Mouse (Mus musculus) liver, adult 2 months (tissue): ENCODE data around the gene Myh3. TPM values are rescaled to one million over a fixed set of nuclear protein-coding genes. Genes with fewer than 3 reads are reported as not detected.

Source experiments
- DNase-seq: peaks from one replicate; pipeline ENCODE4 v3.0.0-alpha.2; 2011; ENCODE audit warnings: low read depth, low spot score; ENCODE audit errors: extremely low read depth
- H3K27ac ChIP-seq: fragments of 200-500 bp; replicated peaks from 2 replicates; pipeline ENCODE4 v1.5.1; 2012; ENCODE audit warnings: low read depth, mild to moderate bottlenecking, control low read depth, inconsistent platforms, low read length; ENCODE audit not compliant: insufficient read depth
- H3K27me3 ChIP-seq: fragments of 200-500 bp; 2 replicates; pipeline ENCODE4 v1.6.1; 2012; ENCODE audit warnings: mild to moderate bottlenecking, moderate library complexity, low read length, inconsistent platforms; ENCODE audit not compliant: control insufficient read depth, insufficient read depth
- H3K36me3 ChIP-seq: fragments of 200-500 bp; 2 replicates; pipeline ENCODE4 v1.6.1; 2012; ENCODE audit warnings: low read length, inconsistent platforms; ENCODE audit not compliant: control insufficient read depth, insufficient read depth
- H3K4me1 ChIP-seq: fragments of 200-500 bp; 2 replicates; pipeline ENCODE4 v1.6.1; 2011; ENCODE audit warnings: low read length; ENCODE audit not compliant: control insufficient read depth, insufficient read depth
- H3K4me3 ChIP-seq: fragments of 200-500 bp; 2 replicates; pipeline ENCODE4 v1.5.1; 2011; ENCODE audit warnings: low read depth, mild to moderate bottlenecking, control low read depth, low read length, moderate library complexity; ENCODE audit not compliant: insufficient read depth
- H3K79me2 ChIP-seq: fragments of 200-500 bp; 2 replicates; pipeline ENCODE4 v1.6.1; 2012; ENCODE audit warnings: inconsistent platforms, mild to moderate bottlenecking, low read length, moderate library complexity; ENCODE audit not compliant: control insufficient read depth, insufficient read depth
- H3K9ac ChIP-seq: fragments of 200-500 bp; 2 replicates; pipeline ENCODE4 v1.6.1; 2012; ENCODE audit warnings: low read depth, mild to moderate bottlenecking, control low read depth, inconsistent platforms, low read length
- CTCF ChIP-seq: fragments of 200-500 bp; IDR thresholded peaks from 2 replicates; pipeline ENCODE4 v1.5.1; 2011; ENCODE audit warnings: low read depth, low read length, control low read depth
- POLR2A ChIP-seq: fragments of 200-500 bp; IDR thresholded peaks from 2 replicates; pipeline ENCODE4 v1.6.1; 2011; ENCODE audit warnings: low read length, control low read depth; ENCODE audit not compliant: insufficient read depth; ENCODE audit errors: extremely low read depth
- WGBS: fragments of 180-500 bp; shearing (Covaris S2); methylation state at CpG from one replicate; pipeline ENCODE4 v1.1.7; 2018; 5-methylcytosine and 5-hydroxymethylcytosine counted together
- polyA plus RNA-seq: library from polyadenylated mRNA; depleted of rRNA; stranded (reverse); fragments of >200 nt; gene quantifications from 2 replicates; pipeline ENCODE4 v1.2.3, GENCODE M21; 2012; rRNA removed
- total RNA-seq: library from RNA; depleted of rRNA; stranded (reverse); fragments of >200 nt; gene quantifications from 2 replicates; pipeline ENCODE4 v1.2.3, GENCODE M21; 2014; rRNA removed

Myh3 gene
- total and polyA plus RNA-seq, 2 experiments = not detected

GRCm38 (mm10) chr11:67146409-67147282, 68.5 kb downstream of the Myh3 start:
- Histone ChIP-seq H3K9ac (no peak overlapping the region), H3K4me3 (no peak overlapping the region), H3K4me1 (no peaks in the 10 kb centered on the region), H3K27ac (no peak overlapping the region), H3K27me3 (no peaks in the 10 kb centered on the region), H3K36me3 (no peaks in the 10 kb centered on the region), H3K79me2 (no peaks in the 10 kb centered on the region)
- DNase-seq = no peak
- TF ChIP-seq CTCF (no peak), POLR2A (no peak)
- 90% methylated on average over 4 of the region's 4 CpGs for WGBS

GRCm38 (mm10) chr11:67147283-67147921, 69.3 kb downstream of the Myh3 start:
- H3K36me3 ChIP-seq = no peaks in the 10 kb centered on the region
- no peak overlapping the region for H3K4me3 ChIP-seq
- no peak overlapping the region for H3K9ac ChIP-seq
- no peaks in the 10 kb centered on the region for H3K79me2 ChIP-seq
- TF ChIP-seq CTCF (no peak), POLR2A (no peak)
- H3K27me3 ChIP-seq = no peaks in the 10 kb centered on the region
- H3K4me1 ChIP-seq = no peaks in the 10 kb centered on the region
- H3K27ac ChIP-seq = no peak overlapping the region
- WGBS = 86% methylated on average over 12 of the region's 12 CpGs
- no peak for DNase-seq

GRCm38 (mm10) chr11:67148286-67149012, 70.3 kb downstream of the Myh3 start:
- TF ChIP-seq POLR2A (no peak), CTCF (no peak)
- Histone ChIP-seq H3K27me3 (no peaks in the 10 kb centered on the region), H3K9ac (no peak overlapping the region), H3K4me1 (no peaks in the 10 kb centered on the region), H3K4me3 (no peak overlapping the region), H3K27ac (no peak overlapping the region), H3K79me2 (no peaks in the 10 kb centered on the region), H3K36me3 (no peaks in the 10 kb centered on the region)
- 88% methylated on average over 4 of the region's 4 CpGs for WGBS
- DNase-seq = no peak

GRCm38 (mm10) chr11:67150237-67150636, 72.1 kb downstream of the Myh3 start:
- H3K36me3 ChIP-seq = no peaks in the 10 kb centered on the region
- WGBS = 83% methylated on average over 2 of the region's 2 CpGs
- no peak overlapping the region for H3K4me3 ChIP-seq
- no peak overlapping the region for H3K9ac ChIP-seq
- H3K79me2 ChIP-seq = no peaks in the 10 kb centered on the region
- TF ChIP-seq CTCF (no peak), POLR2A (no peak)
- no peaks in the 10 kb centered on the region for H3K27me3 ChIP-seq
- H3K4me1 ChIP-seq = no peaks in the 10 kb centered on the region
- no peak overlapping the region for H3K27ac ChIP-seq
- no peak for DNase-seq

GRCm38 (mm10) chr11:67151159-67151558, 73.1 kb downstream of the Myh3 start:
- Histone ChIP-seq H3K79me2 (no peaks in the 10 kb centered on the region), H3K4me1 (no peaks in the 10 kb centered on the region), H3K36me3 (no peaks in the 10 kb centered on the region), H3K27me3 (no peaks in the 10 kb centered on the region), H3K4me3 (no peak overlapping the region), H3K27ac (no peak overlapping the region), H3K9ac (no peak overlapping the region)
- DNase-seq = no peak
- TF ChIP-seq POLR2A (no peak), CTCF (no peak)
- WGBS = 77% methylated on average over 3 of the region's 3 CpGs

Other genes starting within 250 kb of the Myh3 start
- not detected in 2 replicates for gene Pirt, start 166.3 kb upstream of the Myh3 start, total RNA-seq
- not detected in 2 replicates for gene Pirt, start 166.3 kb upstream of the Myh3 start, polyA plus RNA-seq
- gene Tmem238l, start 121.7 kb upstream of the Myh3 start, total RNA-seq = not detected in 2 replicates
- gene Tmem238l, start 121.7 kb upstream of the Myh3 start, polyA plus RNA-seq = not detected in 2 replicates
- gene Tmem220, start 53.1 kb upstream of the Myh3 start, total RNA-seq = 6.6 and 8.7 TPM in 2 replicates
- gene Tmem220, start 53.1 kb upstream of the Myh3 start, polyA plus RNA-seq = 9.5 and 9.9 TPM in 2 replicates
- gene Adprm, start 25.7 kb upstream of the Myh3 start, total RNA-seq = 25.2 and 36.5 TPM in 2 replicates
- gene Adprm, start 25.7 kb upstream of the Myh3 start, polyA plus RNA-seq = 10.8 and 14.0 TPM in 2 replicates
- 10.5 and 11.5 TPM in 2 replicates for gene Sco1, start 25.6 kb upstream of the Myh3 start, total RNA-seq
- 4.8 and 5.5 TPM in 2 replicates for gene Sco1, start 25.6 kb upstream of the Myh3 start, polyA plus RNA-seq
- gene Myh2, start 92.7 kb downstream of the Myh3 start, total RNA-seq = 3.0 TPM in 1 of 2 replicates, not detected in the other
- gene Myh2, start 92.7 kb downstream of the Myh3 start, polyA plus RNA-seq = not detected in 2 replicates
- gene Myh1, start 121.8 kb downstream of the Myh3 start, total RNA-seq = 3.2 TPM in 1 of 2 replicates, not detected in the other
- not detected in 2 replicates for gene Myh1, start 121.8 kb downstream of the Myh3 start, polyA plus RNA-seq
- 1.9 TPM in 1 of 2 replicates, not detected in the other for gene Myh4, start 159.7 kb downstream of the Myh3 start, total RNA-seq
- not detected in 2 replicates for gene Myh4, start 159.7 kb downstream of the Myh3 start, polyA plus RNA-seq
- not detected in 2 replicates for gene Myh8, start 198.8 kb downstream of the Myh3 start, total RNA-seq
- gene Myh8, start 198.8 kb downstream of the Myh3 start, polyA plus RNA-seq = not detected in 2 replicates
- gene Myh13, start 243.4 kb downstream of the Myh3 start, total RNA-seq = not detected in 2 replicates
- gene Myh13, start 243.4 kb downstream of the Myh3 start, polyA plus RNA-seq = not detected in 2 replicates